Mouse (Mus musculus) cerebellum, adult 11-12 months (tissue): Measurements from ENCODE around the gene Depdc1b.
A peak's percentile ranks its signal among the peaks of the same experiment; 100 is the strongest.

Experiments
- DNase-seq: peaks from one replicate; pipeline ENCODE4 v3.0.0; 2022

Gene Depdc1b

GRCm38 (mm10) chr13:108315702-108316486 is at the start of gene Depdc1b:
Gene Depdc1b, plus strand, starts transcription at chr13:108316332.
- DNase-seq, result peak; percentile 90

GRCm38 (mm10) chr13:108267841-108268634 is 48.1 kb upstream of the Depdc1b start:
- no peak for DNase-seq

- no peak for DNase-seq
Measured at GRCm38 (mm10) chr13:108271458-108272148, 44.5 kb upstream of the Depdc1b start.

GRCm38 (mm10) chr13:108272332-108272731 is 43.8 kb upstream of the Depdc1b start:
- no peak for DNase-seq

GRCm38 (mm10) chr13:108273034-108273433 is 43.1 kb upstream of the Depdc1b start:
- no peak for DNase-seq

- DNase-seq, result no peak
Measured at GRCm38 (mm10) chr13:108273456-108273855, 42.7 kb upstream of the Depdc1b start.

GRCm38 (mm10) chr13:108276561-108276960 is 39.6 kb upstream of the Depdc1b start:
- no peak for DNase-seq

- no peak for DNase-seq
Measured at GRCm38 (mm10) chr13:108277320-108277719, 38.8 kb upstream of the Depdc1b start.

- no peak for DNase-seq
Measured at GRCm38 (mm10) chr13:108278592-108278991, 37.5 kb upstream of the Depdc1b start.

- DNase-seq, result no peak
Measured at GRCm38 (mm10) chr13:108284312-108284711, 31.8 kb upstream of the Depdc1b start.

- no peak for DNase-seq
Measured at GRCm38 (mm10) chr13:108287953-108288352, 28.2 kb upstream of the Depdc1b start.

- DNase-seq, result no peak
Measured at GRCm38 (mm10) chr13:108289436-108289835, 26.7 kb upstream of the Depdc1b start.

- DNase-seq, result no peak
Measured at GRCm38 (mm10) chr13:108290314-108290713, 25.8 kb upstream of the Depdc1b start.

GRCm38 (mm10) chr13:108297350-108298093 is 18.6 kb upstream of the Depdc1b start:
- no peak for DNase-seq

- no peak for DNase-seq
Measured at GRCm38 (mm10) chr13:108298241-108298640, 17.9 kb upstream of the Depdc1b start.

GRCm38 (mm10) chr13:108300346-108300950 is 15.7 kb upstream of the Depdc1b start:
- DNase-seq, result no peak

GRCm38 (mm10) chr13:108301411-108301810 is 14.7 kb upstream of the Depdc1b start:
- peak; percentile 19 for DNase-seq

- no peak for DNase-seq
Measured at GRCm38 (mm10) chr13:108302957-108303675, 13.0 kb upstream of the Depdc1b start.

- DNase-seq, result no peak
Measured at GRCm38 (mm10) chr13:108303841-108304240, 12.3 kb upstream of the Depdc1b start.

GRCm38 (mm10) chr13:108304680-108305079 is 11.5 kb upstream of the Depdc1b start:
- no peak for DNase-seq

GRCm38 (mm10) chr13:108316487-108316903 is 363 bp downstream of the Depdc1b start:
- peak; percentile 12 for DNase-seq
